Mouse (Mus musculus) thymus, postnatal 4 days (tissue): ENCODE measurements around the gene Ube2d1.

ENCODE experiments used
- DNase-seq: peaks from one replicate; pipeline ENCODE4 v3.0.0; 2021

Gene Ube2d1

GRCm38 (mm10) chr10:71284511-71285125 is 444 bp downstream of the Ube2d1 start:
- DNase-seq, result no peak

GRCm38 (mm10) chr10:71284131-71284510 is 941 bp downstream of the Ube2d1 start:
- no peak for DNase-seq

- DNase-seq, result no peak
These were observed 11.9 kb downstream of the Ube2d1 start for GRCm38 (mm10) chr10:71273008-71273739.

- DNase-seq, result no peak
These were observed 17.1 kb downstream of the Ube2d1 start for GRCm38 (mm10) chr10:71267973-71268372.

- peak; percentile 16 for DNase-seq
These were observed 17.6 kb downstream of the Ube2d1 start for GRCm38 (mm10) chr10:71267511-71267910.

GRCm38 (mm10) chr10:71265067-71265466 is 20.0 kb downstream of the Ube2d1 start:
- no peak for DNase-seq

- DNase-seq, result no peak
These were observed 23.4 kb downstream of the Ube2d1 start for GRCm38 (mm10) chr10:71261637-71262036.

- DNase-seq, result no peak
These were observed 26.1 kb downstream of the Ube2d1 start for GRCm38 (mm10) chr10:71258943-71259342.

- no peak for DNase-seq
These were observed 26.5 kb downstream of the Ube2d1 start for GRCm38 (mm10) chr10:71258516-71258915.

- DNase-seq, result no peak
These were observed 31.9 kb downstream of the Ube2d1 start for GRCm38 (mm10) chr10:71253147-71253546.

- DNase-seq, result no peak
These were observed 32.6 kb downstream of the Ube2d1 start for GRCm38 (mm10) chr10:71252421-71252820.

- no peak for DNase-seq
These were observed 33.2 kb downstream of the Ube2d1 start for GRCm38 (mm10) chr10:71251846-71252245.

GRCm38 (mm10) chr10:71251256-71251655 is 33.8 kb downstream of the Ube2d1 start:
- DNase-seq, result no peak

- DNase-seq, result no peak
These were observed 34.6 kb downstream of the Ube2d1 start for GRCm38 (mm10) chr10:71250472-71250871.

- DNase-seq, result no peak
These were observed 35.8 kb downstream of the Ube2d1 start for GRCm38 (mm10) chr10:71249086-71249880.

GRCm38 (mm10) chr10:71246956-71247355 is 38.1 kb downstream of the Ube2d1 start:
- DNase-seq, result no peak

- no peak for DNase-seq
These were observed 45.5 kb downstream of the Ube2d1 start for GRCm38 (mm10) chr10:71239479-71240120.

- DNase-seq, result no peak
These were observed 46.9 kb downstream of the Ube2d1 start, which contains the start of gene Tfam for GRCm38 (mm10) chr10:71238240-71238554. Tfam (minus strand) TSS chr10:71238280.

- peak; percentile 100 for DNase-seq
These were observed 47.4 kb downstream of the Ube2d1 start for GRCm38 (mm10) chr10:71237516-71238239.

- DNase-seq, result no peak
These were observed 51.0 kb downstream of the Ube2d1 start for GRCm38 (mm10) chr10:71234071-71234470.

- peak; percentile 94 for DNase-seq
These were observed 59.2 kb downstream of the Ube2d1 start for GRCm38 (mm10) chr10:71225894-71226293.

- DNase-seq, result no peak
These were observed 62.0 kb downstream of the Ube2d1 start for GRCm38 (mm10) chr10:71223101-71223500.

- DNase-seq, result no peak
These were observed 62.4 kb downstream of the Ube2d1 start for GRCm38 (mm10) chr10:71222639-71223038.
